Mouse (Mus musculus) spleen, adult 2 months (tissue): ENCODE data around the gene Sult2b1. TPM values are rescaled to one million over a fixed set of nuclear protein-coding genes. Genes with fewer than 3 reads are reported as not detected.

ENCODE experiments used
- DNase-seq, 2 experiments: peaks; one replicate each; pipeline versions ENCODE4 v3.0.0 to v3.0.0-alpha.2; 2012 to 2021; ENCODE audit warnings: low spot score in 2 of 2, low read depth in 1 of 2
- H3K27ac ChIP-seq: fragments of 200-500 bp; 2 replicates; pipeline ENCODE4 v1.5.1; 2012; ENCODE audit warnings: low read length, inconsistent platforms; ENCODE audit not compliant: insufficient read depth
- H3K27me3 ChIP-seq: fragments of 200-500 bp; 2 replicates; pipeline ENCODE4 v1.6.1; 2012; ENCODE audit warnings: mild to moderate bottlenecking, moderate library complexity, low read length, inconsistent platforms; ENCODE audit not compliant: control insufficient read depth, insufficient read depth
- H3K36me3 ChIP-seq: fragments of 200-500 bp; 2 replicates; pipeline ENCODE4 v1.6.1; 2012; ENCODE audit warnings: mild to moderate bottlenecking, low read length, inconsistent platforms; ENCODE audit not compliant: control insufficient read depth, insufficient read depth
- H3K4me1 ChIP-seq: fragments of 200-500 bp; 2 replicates; pipeline ENCODE4 v1.6.1; 2011; ENCODE audit warnings: inconsistent platforms; ENCODE audit not compliant: control insufficient read depth, insufficient read depth, insufficient read length
- H3K4me3 ChIP-seq: fragments of 200-500 bp; 2 replicates; pipeline ENCODE4 v1.5.1; 2011; ENCODE audit warnings: mild to moderate bottlenecking, inconsistent platforms; ENCODE audit not compliant: insufficient read depth, insufficient read length; ENCODE audit errors: extremely low read depth
- CTCF ChIP-seq: fragments of 200-500 bp; IDR thresholded peaks from 2 replicates; pipeline ENCODE4 v1.5.1; 2011; ENCODE audit warnings: mild to moderate bottlenecking, inconsistent platforms; ENCODE audit not compliant: insufficient read depth, insufficient read length, insufficient replicate concordance; ENCODE audit errors: extremely low read depth
- POLR2A ChIP-seq: fragments of 200-500 bp; IDR thresholded peaks from 2 replicates; pipeline ENCODE4 v1.6.1; 2011; ENCODE audit warnings: low read depth, low read length, inconsistent platforms
- WGBS: fragments of 180-500 bp; shearing (Covaris S2); methylation state at CpG from one replicate; pipeline ENCODE4 v1.1.7; 2018; 5-methylcytosine and 5-hydroxymethylcytosine counted together
- polyA plus RNA-seq: library from polyadenylated mRNA; depleted of rRNA; stranded (reverse); fragments of >200 nt; gene quantifications from 2 replicates; pipeline ENCODE4 v1.2.3, GENCODE M21; 2012

The Sult2b1 gene
- polyA plus RNA-seq, 1 experiment: 0.76 TPM

- H3K27ac ChIP-seq: no peak overlapping the region
- DNase-seq: no peak
- no peak overlapping the region for H3K4me3 ChIP-seq
- peaks cover 11% of the 10 kb centered on the region for H3K4me1 ChIP-seq
- peaks cover 12% of the 10 kb centered on the region for H3K27me3 ChIP-seq
- no peak for TF ChIP-seq CTCF
- no peak for TF ChIP-seq POLR2A
- no peaks in the 10 kb centered on the region for H3K36me3 ChIP-seq
- 31% methylated on average over 17 of the region's 17 CpGs for WGBS
Observed at GRCm38 (mm10) chr7:45786661-45787413, 2.4 kb upstream of the Sult2b1 start.

- Histone ChIP-seq H3K36me3 (no peaks in the 10 kb centered on the region), H3K27ac (no peak overlapping the region), H3K27me3 (peaks cover 12% of the 10 kb centered on the region), H3K4me1 (peaks cover 11% of the 10 kb centered on the region), H3K4me3 (no peak overlapping the region)
- no peak for TF ChIP-seq CTCF
- 9% methylated on average over 14 of the region's 14 CpGs for WGBS
- DNase-seq: no peak
Observed at GRCm38 (mm10) chr7:45786136-45786578, 1.7 kb upstream of the Sult2b1 start.

GRCm38 (mm10) chr7:45785388-45786135, 1.1 kb upstream of the Sult2b1 start:
- Histone ChIP-seq H3K36me3 (no peaks in the 10 kb centered on the region), H3K27me3 (peaks cover 12% of the 10 kb centered on the region), H3K4me1 (peaks cover 11% of the 10 kb centered on the region), H3K4me3 (no peak overlapping the region), H3K27ac (no peak overlapping the region)
- DNase-seq: no peak
- 4% methylated on average over 37 of the region's 42 CpGs for WGBS
- TF ChIP-seq CTCF (no peak), POLR2A (no peak)

DNA sequence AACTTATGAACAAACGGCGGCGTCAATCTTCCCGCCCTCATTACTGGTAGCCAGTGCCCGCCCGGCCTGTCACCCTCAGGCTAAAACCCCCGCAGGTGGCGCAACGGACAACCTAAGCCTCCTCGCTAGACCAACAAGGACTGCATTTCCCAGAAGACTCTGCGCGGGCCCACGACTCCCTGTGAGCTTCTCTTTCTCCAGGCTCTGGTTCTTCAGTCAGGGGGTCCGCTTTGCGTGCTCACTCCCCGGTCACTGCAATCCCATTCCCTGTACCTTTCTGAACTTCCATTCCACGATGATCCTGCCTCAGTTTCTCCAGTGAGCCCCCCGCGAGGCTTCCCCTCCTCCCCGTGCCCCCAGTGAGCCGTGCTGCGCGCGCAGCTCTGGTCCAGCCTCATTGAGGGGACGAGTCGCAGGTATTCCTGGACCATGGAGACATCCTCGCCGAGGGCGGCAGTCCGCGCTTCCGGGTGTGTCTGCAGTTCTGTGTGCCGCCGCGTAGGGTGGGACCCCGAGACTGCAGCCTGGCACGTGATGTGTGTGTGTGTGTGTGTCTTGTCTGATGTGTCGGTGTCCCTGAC, 868 bp downstream of the Sult2b1 start, which contains the start of gene Lmtk3:
Gene Lmtk3 (plus strand): TSS at position 228 of the 581 bp plus-strand sequence.
- no peaks in the 10 kb centered on the region for H3K36me3 ChIP-seq
- TF ChIP-seq POLR2A (no peak), CTCF (no peak)
- H3K4me1 ChIP-seq: peaks cover 17% of the 10 kb centered on the region
- no peak within 1 kb of the TSS for H3K27ac ChIP-seq
- 1% methylated on average over 38 of the region's 38 CpGs for WGBS
- peaks cover 12% of the 10 kb centered on the region for H3K27me3 ChIP-seq
- peak within 1 kb of the TSS; percentile 65 for H3K4me3 ChIP-seq
- peak in 1 of 2 experiments; percentile 67 for DNase-seq

DNA sequence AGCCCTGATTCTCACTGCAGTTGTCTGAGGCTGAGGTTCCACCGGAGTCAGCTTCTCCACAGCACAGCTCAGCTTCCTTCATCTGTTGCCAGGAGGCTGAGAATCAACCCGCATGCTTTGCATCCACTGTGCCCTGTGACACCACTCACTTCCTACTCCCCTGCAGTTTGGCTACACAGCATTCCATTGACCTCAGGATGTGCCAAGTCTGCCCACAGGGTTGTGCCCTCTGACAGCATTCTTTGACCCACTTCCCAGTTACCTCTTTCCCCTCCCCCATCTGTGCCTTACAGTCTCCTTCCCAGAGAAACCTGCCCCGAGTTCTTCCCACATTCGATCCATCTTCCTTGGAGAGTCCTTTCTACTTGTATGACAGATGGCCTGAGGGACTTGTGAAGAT, 2.2 kb downstream of the Sult2b1 start:
- DNase-seq: no peak
- Histone ChIP-seq H3K4me3 (no peak overlapping the region), H3K27ac (no peak overlapping the region), H3K36me3 (no peaks in the 10 kb centered on the region), H3K4me1 (peaks cover 17% of the 10 kb centered on the region), H3K27me3 (peaks cover 12% of the 10 kb centered on the region)
- WGBS: 63% methylated on average over 4 of the region's 4 CpGs
- TF ChIP-seq POLR2A: no peak
- no peak for TF ChIP-seq CTCF

- no peak for TF ChIP-seq POLR2A
- TF ChIP-seq CTCF: no peak
- H3K27me3 ChIP-seq: no peaks in the 10 kb centered on the region; the same call in 1 of the 2 replicates
- no peaks in the 10 kb centered on the region for H3K36me3 ChIP-seq
- peak overlapping the region; percentile 47; the same call in 1 of the 2 replicates for H3K4me3 ChIP-seq
- H3K27ac ChIP-seq: peak overlapping the region; percentile 57; the same call in 1 of the 2 replicates
- peak in 1 of 2 experiments; percentile 65 for DNase-seq
- 8% methylated on average over 22 of the region's 22 CpGs for WGBS
- H3K4me1 ChIP-seq: peaks cover 10% of the 10 kb centered on the region
Observed at GRCm38 (mm10) chr7:45779081-45779641, 5.3 kb downstream of the Sult2b1 start.
